17 mouse cellular contexts compared by ENCODE assay signal in the genomic region with DNA sequence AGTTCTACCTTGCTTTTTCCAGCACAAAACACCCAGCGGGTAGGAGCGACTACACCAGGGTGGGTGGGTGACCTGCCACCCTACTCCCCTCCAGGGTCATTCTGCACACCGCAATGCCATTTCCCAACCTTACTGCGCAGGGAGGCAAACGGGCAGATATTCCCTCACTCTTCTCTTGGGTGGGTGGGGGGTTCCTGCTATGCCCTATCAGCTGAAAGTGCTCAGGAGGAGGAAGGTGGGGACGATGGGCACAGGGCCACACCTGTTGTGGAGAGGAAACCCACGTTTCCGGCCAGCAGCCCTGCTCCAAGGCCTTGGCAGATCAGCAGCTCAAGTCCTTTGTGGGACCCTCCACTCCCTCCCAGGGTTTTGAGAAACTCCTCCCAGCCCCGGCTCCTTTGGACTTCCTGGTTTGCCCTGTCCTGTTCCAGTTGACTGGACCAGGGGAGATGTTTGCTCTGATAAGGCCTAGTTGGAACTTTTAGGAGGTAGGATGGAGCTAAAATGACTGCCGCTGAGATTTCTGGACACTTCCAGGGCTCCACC. TPM values are rescaled to one million over a fixed set of nuclear protein-coding genes. Genes with fewer than 3 reads are reported as not detected.
DNase-seq lines count a peak whose midpoint lies in the region; ATAC-seq lines count a peak whose summit lies in the region.
"Had no signal": no experiment of that assay in that cellular context is flagged by ENCODE, and none has a peak within 500 bp of the region (broad histone marks: within the 10 kb centered on the region; RNA-seq: fewer than 3 reads in every experiment).

No protein-coding gene starts in this region.

- H3K27ac ChIP-seq in heart, embryonic 11.5 days (ENCODE audit: low read depth, low read length) = peak overlapping the region; percentile 2; the same call in 1 of the 2 replicates
- H3K27ac ChIP-seq: embryonic facial prominence, embryonic 13.5 days; forebrain, embryonic 12.5 days; hindbrain, embryonic 15.5 days; intestine, embryonic 15.5 days; layer of hippocampus, adult 2 months had no signal

- H3K4me1 ChIP-seq in heart, embryonic 11.5 days (ENCODE audit: control insufficient read depth, insufficient read depth, low read length) = peaks cover 51% of the 10 kb centered on the region

- peaks cover 34% of the 10 kb centered on the region for H3K27me3 ChIP-seq in heart, embryonic 11.5 days (ENCODE audit: control insufficient read depth, insufficient read depth, low read length)

- H3K4me3 ChIP-seq in heart, embryonic 11.5 days (ENCODE audit: low read depth, low read length) = no peak overlapping the region
- H3K4me3 ChIP-seq: embryonic facial prominence, embryonic 13.5 days; erythroblast, embryonic 14.5 days; forebrain, embryonic 12.5 days; hindbrain, embryonic 15.5 days; intestine, embryonic 15.5 days; layer of hippocampus, adult 2 months had no signal

- ATAC-seq in heart, embryonic 11.5 days (replicated peaks; ENCODE audit: insufficient number of reproducible peaks, low FRiP score, low TSS enrichment) = no peak
- ATAC-seq in granulocyte monocyte progenitor cell, adult 5-6 weeks (replicated peaks; ENCODE audit: poor library complexity, severe bottlenecking) = no peak
- ATAC-seq: activated CD4-positive, CD25-positive, alpha-beta regulatory T cell, adult 4 months; intestine, embryonic 15.5 days had no signal

- DNase-seq in heart, postnatal 25 days (ENCODE audit: low spot score) = no peak
- DNase-seq in 416B (ENCODE audit: low read depth) = peak; percentile 38
- peak; percentile 16 for DNase-seq in induced T-regulatory cell, adult 2 months (ENCODE audit: low read depth)
- DNase-seq in kidney, postnatal 25 days = peak; percentile 48 to 78
- no peak for DNase-seq in thymus, postnatal 0 days (ENCODE audit: low spot score)

- H3K9ac ChIP-seq in heart, embryonic 11.5 days (ENCODE audit: low read depth, low read length) = no peak overlapping the region
- H3K9ac ChIP-seq: embryonic facial prominence, embryonic 13.5 days; forebrain, embryonic 12.5 days; hindbrain, embryonic 15.5 days; intestine, embryonic 15.5 days had no signal

- no peaks in the 10 kb centered on the region for H3K36me3 ChIP-seq in heart, embryonic 11.5 days (ENCODE audit: control insufficient read depth, insufficient read depth, low read length)
- H3K36me3 ChIP-seq: embryonic facial prominence, embryonic 13.5 days; forebrain, embryonic 12.5 days; heart, embryonic 13.5 days; hindbrain, embryonic 15.5 days; intestine, embryonic 15.5 days had no signal

- H3K9me3 ChIP-seq in heart, embryonic 11.5 days (replicated peaks; ENCODE audit: control insufficient read depth, low read length) = no peaks in the 10 kb centered on the region
- H3K9me3 ChIP-seq: embryonic facial prominence, embryonic 13.5 days; forebrain, embryonic 12.5 days; heart, embryonic 13.5 days; hindbrain, embryonic 15.5 days; intestine, embryonic 15.5 days had no signal

- WGBS in heart, embryonic 11.5 days (ENCODE audit: insufficient replicate concordance) = 75% methylated on average over 10 of the region's 10 CpGs

- intact Hi-C loops in heart, postnatal 25 days (cut with DNase I) = loop anchor here (2.0 to 5.0 kb wide), 2 partner anchors 50 to 162 kb away; no protein-coding TSS in a partner anchor

- no peak overlapping the region for H3K4me2 ChIP-seq in heart, embryonic 11.5 days
- H3K4me2 ChIP-seq: forebrain, embryonic 12.5 days; hindbrain, embryonic 15.5 days; intestine, embryonic 15.5 days; midbrain, embryonic 11.5 days had no signal

RNA-seq across cellular contexts. Expression of a gene that starts 4.5 kb away (rescaled TPM):
- 3.3 and 4.1 TPM in 2 replicates for polyA plus RNA-seq in heart, embryonic 11.5 days (2014; fragmentation: Nextera tagmentation; extraction: Ambion mirVana)
- 1 to 10 TPM; 5.9 to 9.6 TPM for total RNA-seq in heart, postnatal 25 days (2021)
- polyA plus RNA-seq in thymus, postnatal 0 days (2015; fragmentation: Nextera tagmentation; extraction: Ambion mirVana) = 0.30 and 0.35 TPM in 2 replicates
- total RNA-seq in granulocyte monocyte progenitor cell, adult 5-6 weeks (2014; fragmentation: Nextera tagmentation) = not detected in 2 replicates
- total RNA-seq in granulocyte monocyte progenitor cell, adult 5-6 weeks (2017) = not detected in 2 replicates
- polyA plus RNA-seq: activated CD4-positive, CD25-positive, alpha-beta regulatory T cell, adult 4 months; erythroblast, embryonic 14.5 days; neural tube, embryonic 14.5 days had no signal

RNA-seq across cellular contexts. Expression of a gene that starts 43.7 kb away (rescaled TPM):
- polyA plus RNA-seq in heart, embryonic 11.5 days (2014; fragmentation: Nextera tagmentation; extraction: Ambion mirVana) = 67.9 and 76.7 TPM in 2 replicates
- 10 to 100 TPM; 32.8 to 38.4 TPM for total RNA-seq in heart, postnatal 25 days (2021)
- polyA plus RNA-seq in thymus, postnatal 0 days (2015; fragmentation: Nextera tagmentation; extraction: Ambion mirVana) = 119 and 123 TPM in 2 replicates
- 62.0 and 78.5 TPM in 2 replicates for total RNA-seq in granulocyte monocyte progenitor cell, adult 5-6 weeks (2014; fragmentation: Nextera tagmentation)
- total RNA-seq in granulocyte monocyte progenitor cell, adult 5-6 weeks (2017) = 66.8 and 72.4 TPM in 2 replicates

Comparison
In these comparisons a context has a peak if more than half of its experiments do, and no peak if none do; other contexts are left out.
1. DNase-seq: peak in 416B (single experiment), induced T-regulatory cell, adult 2 months (single experiment) and kidney, postnatal 25 days (2 of 2); none in heart, postnatal 25 days (single experiment) and thymus, postnatal 0 days (single experiment).
2. RNA of a gene that starts 4.5 kb away (total RNA-seq): 5.9 to 9.6 TPM in heart, postnatal 25 days; not detected in granulocyte monocyte progenitor cell, adult 5-6 weeks; every median in the first group is over 4 times any median in the second.